Mouse (Mus musculus) E14TG2a.4 (cell line): Measurements from ENCODE around the gene Gm42417.

Experiments
- CTCF ChIP-seq: conservative IDR thresholded peaks from 2 replicates; pipeline ENCODE4 v1.5.1; 2014; ENCODE audit warnings: low read length
- NANOG ChIP-seq: IDR thresholded peaks from 2 replicates; pipeline ENCODE4 v1.6.1; 2014; ENCODE audit warnings: borderline replicate concordance, low read length, mixed read lengths
- POU5F1 ChIP-seq: IDR thresholded peaks from 2 replicates; pipeline ENCODE4 v1.6.1; 2014; ENCODE audit warnings: low read length, borderline replicate concordance

DNA sequence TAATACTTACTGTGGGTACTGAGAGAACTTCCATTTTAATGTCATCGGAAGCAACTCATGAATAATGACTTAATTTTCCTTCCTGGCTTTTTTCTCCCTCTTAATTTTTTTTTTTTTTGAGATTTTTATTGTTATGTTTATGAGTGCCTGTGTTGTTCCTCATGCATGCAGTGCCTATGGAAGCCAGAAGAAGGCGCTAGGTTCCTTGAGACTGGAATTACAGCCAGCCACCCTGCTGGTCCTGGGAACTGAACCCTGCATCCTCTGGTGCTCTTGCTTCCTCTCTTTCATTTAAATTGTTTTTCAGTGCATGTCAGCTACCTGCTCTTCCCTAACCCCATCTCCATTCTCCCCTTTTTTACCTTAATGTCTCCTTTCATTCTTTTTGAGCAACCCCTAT, 25.5 kb downstream of the Gm42417 start:
- TF ChIP-seq NANOG, result no peak
- peak; percentile 93 for TF ChIP-seq CTCF
- no peak for TF ChIP-seq POU5F1
